Mouse (Mus musculus) heart, adult 8-10 months (tissue): ENCODE results near the gene Kif24. TPM values are rescaled to one million over a fixed set of nuclear protein-coding genes. Genes with fewer than 3 reads are reported as not detected.

Source experiments
- DNase-seq: peaks from one replicate; pipeline ENCODE4 v3.0.0; 2022; ENCODE audit warnings: low spot score
- total RNA-seq, 4 experiments: library from RNA; stranded (reverse); gene quantifications; 2 replicates each; pipeline ENCODE4 v1.2.4; 2022

Kif24 gene
- total RNA-seq, 4 experiments from 2014 or later, result 0.22 to 0.63 (median 0.43) TPM

DNA sequence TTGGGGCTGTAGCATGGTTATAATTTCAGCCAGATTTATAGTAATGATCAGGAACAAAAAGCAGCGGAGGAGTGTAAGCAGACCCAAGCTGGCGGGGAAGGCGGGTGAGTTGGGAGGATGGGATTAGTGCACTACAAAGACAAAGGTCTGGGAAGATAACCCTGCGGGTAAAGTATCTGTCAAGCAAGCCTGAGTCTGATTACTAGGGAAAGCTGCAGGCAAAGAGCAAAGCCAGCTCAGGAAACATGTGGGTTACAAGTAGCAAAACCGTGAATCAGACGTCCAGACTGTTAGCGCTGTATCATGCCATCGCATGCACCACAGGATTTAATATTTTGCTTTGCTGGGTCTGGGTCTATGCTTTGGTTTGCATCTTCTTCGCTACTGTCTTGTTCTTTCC, 58.1 kb downstream of the Kif24 start:
- no peak for DNase-seq

DNA sequence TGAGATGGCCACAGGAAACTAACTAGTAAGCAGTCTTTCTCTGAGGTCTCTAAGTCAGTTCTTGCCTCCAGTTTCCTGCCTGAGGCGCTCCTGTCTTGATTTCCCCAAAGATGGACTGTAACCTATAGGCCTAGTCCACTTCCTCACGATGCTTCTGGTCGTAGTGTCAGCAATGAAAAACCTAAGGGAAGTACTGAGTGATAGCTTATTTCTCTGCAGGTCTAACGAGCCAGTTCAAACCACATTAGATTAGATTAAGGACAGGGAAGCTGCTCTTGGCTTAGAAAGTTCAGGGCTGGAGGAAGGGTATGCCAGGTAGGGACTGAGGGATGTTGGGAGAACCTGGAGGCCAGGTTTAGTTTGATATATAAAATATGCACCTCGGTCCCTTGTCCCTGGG, 63.1 kb downstream of the Kif24 start:
- no peak for DNase-seq

DNA sequence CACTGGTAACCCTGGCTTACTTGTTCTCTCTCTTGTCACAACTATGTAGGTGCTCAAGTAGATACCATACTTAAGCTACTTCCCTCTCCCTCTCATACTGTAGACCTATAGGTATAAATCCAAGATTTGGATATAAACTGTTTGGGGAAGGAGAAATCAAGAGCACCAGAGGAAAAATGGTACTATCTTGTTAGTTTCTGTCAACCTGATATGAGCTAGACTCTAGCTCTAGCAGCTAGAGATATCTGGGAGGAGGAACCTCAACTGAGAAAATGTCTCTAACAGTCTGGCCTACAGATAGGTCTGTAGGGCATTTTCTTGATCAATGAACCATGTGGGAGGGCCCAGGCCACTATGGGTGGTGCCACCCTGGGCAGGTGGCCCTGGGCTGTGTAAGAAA, 63.5 kb downstream of the Kif24 start:
- no peak for DNase-seq

DNA sequence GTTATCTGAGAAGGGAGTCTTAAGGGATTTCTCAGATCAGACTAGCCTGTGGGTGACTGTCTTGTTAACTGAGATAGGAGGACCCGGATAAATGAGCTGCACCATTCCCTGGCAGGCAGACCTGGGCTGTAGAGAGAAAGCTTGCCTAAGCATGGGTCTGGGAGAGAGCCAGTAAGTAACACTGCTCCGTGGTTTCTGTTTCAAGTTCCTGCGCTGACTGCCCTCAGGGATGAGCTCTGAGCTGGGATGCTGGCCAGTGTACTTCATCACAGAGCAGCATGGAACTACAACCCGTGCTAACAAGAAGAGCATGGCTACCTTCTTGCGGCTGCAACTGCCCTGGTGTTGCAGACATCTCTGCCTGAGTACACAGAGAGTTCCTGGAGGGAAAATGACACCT, 64.8 kb downstream of the Kif24 start:
- peak; percentile 10 for DNase-seq

DNA sequence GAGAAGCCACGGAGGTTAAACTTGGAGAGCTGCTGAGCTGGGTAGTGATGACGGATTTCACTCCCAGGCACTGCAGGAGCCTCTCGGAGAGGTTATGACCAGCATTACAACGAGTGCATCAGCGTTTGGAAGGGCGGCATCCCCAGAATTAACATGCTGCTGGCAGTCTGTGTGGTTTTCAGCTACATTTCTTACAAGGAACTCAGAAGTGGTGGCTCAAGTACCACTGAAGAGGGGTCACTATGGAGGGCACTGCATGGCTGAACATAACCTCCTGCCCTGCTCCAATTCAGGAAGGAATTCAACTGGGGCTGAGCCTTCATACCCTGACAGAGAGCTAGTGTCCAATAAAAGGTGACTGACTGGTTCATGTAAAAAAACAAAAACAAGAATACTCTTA, 66.3 kb downstream of the Kif24 start:
- DNase-seq, result no peak

DNA sequence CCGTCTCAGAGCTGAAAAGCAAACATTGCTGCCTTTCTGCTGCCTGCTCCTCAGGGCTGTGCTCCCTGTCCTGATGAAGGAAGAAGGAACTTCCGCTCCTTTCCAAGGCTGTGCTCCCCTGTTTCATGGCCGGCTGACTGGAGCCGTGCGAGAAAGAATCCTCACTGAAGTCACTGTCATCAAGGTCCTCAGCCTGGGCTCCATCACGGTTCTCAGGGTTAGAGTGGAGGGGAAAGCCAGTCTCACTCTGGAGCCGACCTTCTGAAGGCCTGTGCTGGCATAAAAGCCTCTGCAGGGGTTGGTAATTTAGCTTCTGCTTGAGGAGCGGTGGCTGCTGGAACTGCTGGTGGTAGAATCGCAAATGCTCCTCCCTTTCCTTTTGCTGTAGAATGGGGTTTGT, 70.0 kb downstream of the Kif24 start:
- no peak for DNase-seq

DNA sequence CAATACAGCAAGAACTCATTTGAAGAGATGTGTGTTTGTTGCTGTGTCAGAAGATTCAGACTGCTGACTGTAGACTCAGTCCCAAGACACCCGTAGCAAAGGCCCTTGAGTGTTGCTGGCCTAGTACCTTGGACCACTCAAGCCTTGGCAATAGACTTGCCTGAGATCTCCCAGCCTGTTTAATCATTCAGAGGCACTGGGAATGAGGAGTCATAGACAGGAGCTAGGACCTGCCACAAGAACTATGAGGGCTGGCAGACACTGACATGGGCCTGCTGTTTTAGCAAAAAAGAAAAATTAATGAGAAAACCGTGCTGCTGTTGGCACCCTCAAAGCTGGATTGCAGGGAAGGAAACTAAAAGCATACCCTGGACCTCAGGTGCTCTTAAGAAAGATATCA, 73.7 kb downstream of the Kif24 start:
- DNase-seq, result no peak

DNA sequence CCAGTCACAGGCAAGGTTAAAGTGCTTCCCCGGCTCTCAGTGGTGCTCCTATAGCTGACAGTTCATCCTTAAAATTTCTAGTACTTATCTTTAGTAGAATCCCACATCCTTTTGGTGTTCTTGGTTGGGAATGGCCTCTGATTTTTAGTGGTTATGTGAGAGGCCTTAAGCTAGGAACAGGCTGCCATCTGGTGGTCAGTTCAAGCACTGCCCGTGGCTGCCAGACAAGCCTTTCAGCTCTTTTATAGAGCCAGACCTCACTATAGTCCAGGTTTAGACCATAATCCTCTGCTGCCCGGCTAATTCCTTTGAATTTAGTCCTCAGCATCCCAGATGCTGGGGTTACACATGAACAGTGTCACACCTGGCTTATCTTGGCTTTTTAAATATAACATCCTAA, 74.6 kb downstream of the Kif24 start:
- DNase-seq, result peak; percentile 77

DNA sequence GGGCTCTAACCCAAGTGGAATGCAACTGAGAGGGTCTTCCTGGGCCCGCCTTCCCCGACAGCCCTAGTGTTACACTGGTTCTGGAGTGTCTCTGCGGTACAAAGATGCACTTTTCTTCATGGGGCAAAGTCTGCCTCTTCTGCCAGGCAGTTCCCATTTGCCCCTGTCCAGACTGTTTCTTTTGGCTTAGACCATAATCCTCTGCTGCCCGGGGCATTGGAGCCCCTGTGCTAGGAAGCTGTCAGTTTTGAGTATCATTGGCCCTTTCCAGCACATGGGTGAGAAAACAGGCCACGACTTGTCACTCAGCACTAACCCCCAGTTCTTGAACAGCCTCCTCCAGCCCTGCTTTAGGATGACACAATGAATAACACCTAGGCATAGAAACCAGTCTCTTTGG, 75.4 kb downstream of the Kif24 start:
- no peak for DNase-seq

DNA sequence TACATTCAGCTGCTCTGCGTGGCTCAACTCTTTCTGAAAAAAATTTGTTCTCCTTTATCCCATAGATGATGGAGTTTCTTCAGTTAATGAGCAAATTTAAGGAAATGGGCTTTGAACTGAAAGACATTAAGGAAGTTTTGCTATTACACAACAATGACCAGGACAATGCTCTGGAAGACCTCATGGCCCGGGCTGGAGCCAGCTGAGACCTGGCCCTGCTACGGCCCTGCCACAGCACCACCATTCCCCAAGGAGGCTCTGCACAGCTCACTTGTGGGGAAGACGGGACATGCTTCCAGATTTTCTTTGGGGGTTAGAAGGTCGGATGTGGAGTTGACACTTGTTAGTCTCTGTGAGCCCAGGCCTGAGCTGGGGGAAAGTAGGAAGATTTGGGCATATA, 76.1 kb downstream of the Kif24 start:
- DNase-seq, result no peak

DNA sequence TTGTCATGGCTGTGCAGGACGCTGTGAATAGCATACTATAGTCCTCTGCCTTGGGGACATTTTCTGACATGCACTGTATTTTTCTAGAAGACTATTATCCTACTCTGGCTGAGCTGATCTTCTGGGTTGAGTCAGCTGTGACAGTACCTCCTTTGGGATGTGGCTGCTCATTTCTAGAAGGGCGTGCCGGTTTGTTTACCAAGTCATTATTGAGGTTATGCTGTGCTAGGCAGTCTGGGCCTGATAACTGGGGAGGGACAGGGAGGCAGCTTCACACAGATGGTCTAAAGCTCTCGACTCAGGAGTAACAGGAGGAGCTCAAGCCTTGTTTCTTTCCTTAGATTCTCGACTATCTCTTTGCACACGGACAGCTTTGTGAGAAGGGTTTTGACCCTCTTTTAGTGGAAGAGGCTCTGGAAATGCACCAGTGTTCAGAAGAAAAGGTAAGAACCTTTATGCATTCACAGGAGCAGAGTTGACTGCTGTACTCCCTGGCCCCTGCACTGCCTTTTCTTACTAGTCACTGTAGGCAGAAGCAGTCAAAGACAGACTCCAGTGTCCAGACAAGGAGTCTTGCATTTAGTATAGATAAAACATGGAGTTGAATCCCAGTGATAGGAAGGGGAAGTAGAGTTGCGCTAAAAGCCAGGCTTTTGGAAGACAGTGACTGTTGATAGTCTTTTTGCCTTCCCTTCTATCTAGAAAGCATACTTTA, 76.8 kb downstream of the Kif24 start:
- peak; percentile 24 for DNase-seq

DNA sequence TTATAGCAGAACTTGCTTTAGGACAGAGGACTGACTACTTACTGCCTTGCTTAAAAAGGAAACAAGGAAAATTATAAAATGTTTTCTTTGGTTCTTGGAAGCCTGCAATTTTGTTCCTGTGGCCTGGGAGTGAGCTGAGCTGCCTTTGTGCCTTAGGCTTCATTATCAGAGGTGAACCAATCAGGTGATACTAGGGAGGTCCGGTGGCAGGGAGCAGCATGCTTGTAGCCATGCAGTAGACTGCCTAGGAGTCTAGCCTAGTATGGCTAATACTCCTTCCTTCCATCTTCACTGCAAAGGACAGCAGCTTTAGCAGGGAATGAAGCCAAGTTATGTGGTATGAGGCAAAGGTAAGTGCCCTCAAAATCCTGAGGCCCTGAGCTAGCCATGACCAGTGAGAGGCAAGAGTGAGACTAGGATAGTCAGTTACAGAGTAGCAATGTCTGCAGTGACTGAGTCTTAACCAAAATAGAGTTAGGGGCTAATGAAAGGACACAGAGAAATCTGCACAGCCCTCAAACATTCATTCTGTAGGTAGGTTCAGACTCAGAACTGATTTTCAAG, 78.2 kb downstream of the Kif24 start:
- no peak for DNase-seq

DNA sequence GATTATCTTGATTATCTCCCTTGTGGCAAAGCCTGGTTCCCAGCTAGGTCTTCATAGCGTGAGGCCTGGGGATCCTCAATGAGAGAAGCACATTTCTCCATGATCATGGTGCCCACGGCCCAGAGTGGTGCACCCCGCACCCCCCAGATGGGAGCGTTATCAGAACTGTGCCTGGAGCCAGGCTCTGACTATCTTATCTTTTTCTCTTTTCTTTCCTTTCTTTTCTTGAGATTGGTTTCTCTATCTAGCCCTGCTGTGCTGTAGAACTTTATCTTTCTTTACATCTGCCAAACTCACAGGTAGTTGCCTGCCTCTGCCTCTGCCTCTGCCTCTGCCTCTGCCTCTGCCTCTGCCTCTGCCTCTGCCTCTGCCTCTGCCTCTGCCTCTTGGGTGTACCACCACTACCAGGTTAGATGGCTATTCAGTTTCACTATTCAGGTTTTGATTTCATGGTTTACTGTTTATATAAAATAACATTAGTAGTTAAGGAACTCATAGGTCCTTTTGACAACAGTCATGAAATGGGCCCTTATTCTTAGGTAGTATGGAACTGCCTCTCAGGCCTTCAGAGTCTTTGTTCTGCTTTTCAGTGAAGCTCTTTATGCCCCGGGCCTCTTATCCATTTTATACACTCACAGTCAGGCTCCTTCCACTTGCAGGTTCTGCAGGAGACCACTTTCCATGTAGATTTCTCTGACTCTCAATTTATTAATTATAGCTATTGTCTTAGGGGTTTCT, 83.3 kb downstream of the Kif24 start:
- DNase-seq, result no peak

DNA sequence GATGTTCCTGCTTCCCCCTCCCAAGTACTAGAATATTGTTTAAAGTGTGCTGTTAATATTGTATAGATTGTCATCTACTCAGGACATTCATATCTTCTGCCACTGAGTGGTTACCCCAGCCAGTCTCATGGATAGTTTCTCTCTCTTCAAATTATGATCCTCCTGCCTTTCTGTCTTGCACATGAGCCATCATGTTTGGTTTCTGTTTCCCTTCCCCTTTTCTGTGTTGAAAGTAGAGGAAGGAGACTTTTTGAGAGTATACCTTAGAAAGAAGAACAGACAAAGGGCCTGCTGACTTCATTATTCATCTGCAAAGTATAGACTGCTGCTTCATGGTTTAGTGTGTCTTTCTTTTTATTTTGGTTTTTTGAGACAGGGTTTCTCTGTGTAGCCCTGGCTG, 87.1 kb downstream of the Kif24 start:
- DNase-seq, result peak; percentile 20

DNA sequence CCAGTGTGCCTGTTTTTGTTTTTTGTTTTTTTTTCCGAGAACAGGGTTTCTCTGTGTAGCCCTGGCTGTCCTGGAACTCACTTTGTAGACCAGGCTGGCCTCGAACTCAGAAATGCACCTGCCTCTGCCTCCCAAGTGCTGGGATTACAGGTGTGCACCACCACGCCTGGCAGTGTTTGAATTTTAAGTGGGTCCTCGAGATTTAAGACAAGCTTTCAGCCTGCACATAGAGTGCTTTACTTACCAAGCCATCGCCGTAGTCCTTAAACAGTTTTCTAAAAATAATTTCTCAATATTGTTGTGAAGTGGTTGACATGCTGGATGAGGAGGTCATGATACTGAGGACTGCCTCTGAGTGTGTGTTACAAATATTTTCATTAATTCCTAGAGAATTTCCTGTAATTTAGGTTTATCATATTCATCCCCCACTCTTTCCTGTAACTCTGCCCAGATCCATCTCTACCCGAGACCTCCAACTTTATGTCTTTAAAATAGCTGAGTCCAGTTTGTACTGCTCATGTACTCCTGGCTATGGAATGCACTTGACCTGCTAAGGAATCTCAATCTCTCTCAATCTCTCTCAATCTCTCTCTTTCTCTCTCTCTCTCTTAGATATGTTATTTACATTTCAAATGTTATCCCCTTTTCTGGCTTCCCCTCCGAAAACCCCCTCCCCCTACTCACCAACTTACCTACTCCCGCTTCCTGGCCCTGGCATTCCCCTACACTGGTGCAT, 94.8 kb downstream of the Kif24 start:
- DNase-seq, result no peak

DNA sequence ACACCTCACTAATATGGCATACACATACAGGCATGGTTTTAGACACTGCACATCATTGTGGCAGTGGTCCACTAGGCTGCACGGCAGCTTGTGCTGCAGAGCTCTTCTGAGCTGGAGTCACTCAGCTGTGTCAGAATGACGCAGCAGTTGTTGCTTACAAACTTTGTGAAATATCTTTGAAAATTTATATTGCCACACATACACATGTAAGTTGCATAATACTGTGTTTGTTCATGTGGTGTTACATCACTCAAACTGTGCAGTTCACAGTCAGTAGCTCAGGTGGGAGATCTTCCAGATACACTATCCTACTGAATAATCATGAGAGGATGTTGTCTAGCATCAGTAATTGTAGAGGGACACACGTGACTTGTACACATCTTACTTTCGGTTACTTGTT, 96.5 kb downstream of the Kif24 start:
- no peak for DNase-seq

DNA sequence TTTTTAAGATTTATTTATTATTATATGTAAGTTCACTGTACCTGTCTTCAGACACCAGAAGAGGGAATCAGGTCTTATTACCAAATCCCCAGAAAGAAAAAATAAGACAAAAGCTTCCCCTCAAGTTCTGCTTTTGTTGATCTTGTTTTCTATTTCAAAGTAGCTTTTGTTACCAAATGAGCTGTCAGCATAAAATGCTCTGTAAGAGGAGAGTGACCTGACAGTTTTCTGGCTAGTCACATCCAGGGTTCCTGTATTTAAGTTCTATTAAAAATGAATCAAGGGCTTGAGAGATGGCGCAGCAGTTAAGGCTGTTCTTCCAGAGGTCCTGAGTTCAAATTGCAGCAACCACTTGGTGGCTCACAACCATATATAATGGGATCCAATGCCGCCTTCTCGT, 103.6 kb downstream of the Kif24 start:
- no peak for DNase-seq

DNA sequence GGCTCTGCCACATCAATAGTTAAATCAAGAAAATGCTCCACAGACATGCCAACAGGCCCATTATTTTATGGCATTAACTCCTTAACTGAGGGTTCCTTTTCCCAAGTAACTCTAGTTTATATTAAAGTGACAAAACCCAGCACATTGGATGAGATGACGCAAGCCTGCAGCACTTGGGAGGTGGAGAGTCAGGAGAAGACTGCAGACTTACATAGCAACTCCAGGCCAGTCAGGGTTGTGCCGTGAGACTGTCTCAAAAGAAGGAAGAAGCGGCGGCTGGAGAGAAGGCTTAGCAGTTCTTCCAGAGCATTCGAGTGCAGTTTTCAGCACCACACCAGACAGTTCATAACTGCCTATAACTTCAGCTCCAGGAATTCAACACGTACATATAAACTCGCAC, 105.3 kb downstream of the Kif24 start:
- DNase-seq, result no peak

DNA sequence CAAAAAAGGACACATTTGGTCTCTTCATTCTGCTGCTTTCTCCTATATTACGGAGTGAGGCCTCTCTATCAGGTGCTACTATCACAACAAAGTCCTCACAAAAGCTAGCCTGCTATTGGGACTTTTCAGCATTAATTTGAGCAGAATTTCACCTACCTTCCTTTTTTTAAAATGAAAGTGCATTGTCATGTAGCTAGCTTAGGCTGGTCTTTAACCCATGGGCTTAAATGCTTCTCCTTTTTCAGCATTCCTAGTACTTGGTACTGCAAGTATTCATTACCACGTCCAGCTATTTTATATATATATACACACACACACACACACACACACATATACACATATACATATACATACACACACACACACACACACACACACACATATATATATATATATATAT, 106.0 kb downstream of the Kif24 start:
- DNase-seq, result no peak

DNA sequence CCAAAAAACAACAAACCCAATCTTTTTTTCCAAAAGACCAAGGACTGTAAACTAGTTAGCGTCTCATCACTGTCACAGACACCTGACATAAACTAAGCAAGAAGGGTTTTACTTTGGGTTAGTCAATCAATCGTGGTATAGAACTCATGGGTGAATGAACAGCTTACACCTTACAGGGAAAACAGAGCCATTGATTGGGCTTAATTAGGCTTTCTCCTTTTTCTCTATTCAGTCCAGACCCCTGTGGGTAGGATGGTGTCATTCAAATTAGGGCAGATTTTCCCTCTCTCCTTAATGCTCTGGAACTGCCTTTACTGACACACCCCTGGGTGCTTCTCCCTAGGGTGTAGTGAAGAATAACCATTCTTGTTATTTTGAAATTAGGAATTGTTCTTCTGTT, 107.5 kb downstream of the Kif24 start:
- no peak for DNase-seq

DNA sequence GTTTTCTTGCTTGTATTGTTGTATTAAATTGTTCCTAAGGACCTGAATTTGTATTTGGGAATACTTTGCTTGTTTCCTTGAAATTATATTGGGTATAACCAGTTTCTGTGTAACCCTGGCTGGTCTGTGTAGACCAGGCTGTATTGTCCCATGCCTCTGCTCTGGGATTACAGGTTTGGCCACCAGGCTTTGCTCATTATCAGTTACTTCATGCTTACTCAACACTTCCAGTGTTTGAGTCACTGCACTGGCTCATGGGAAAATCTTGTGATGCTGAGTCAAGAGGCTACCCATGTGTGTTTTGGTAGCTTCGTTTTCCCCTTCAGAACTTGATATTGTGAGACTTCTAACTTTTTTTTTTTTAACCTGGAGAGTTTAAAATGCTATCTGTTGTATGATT, 111.4 kb downstream of the Kif24 start:
- no peak for DNase-seq

DNA sequence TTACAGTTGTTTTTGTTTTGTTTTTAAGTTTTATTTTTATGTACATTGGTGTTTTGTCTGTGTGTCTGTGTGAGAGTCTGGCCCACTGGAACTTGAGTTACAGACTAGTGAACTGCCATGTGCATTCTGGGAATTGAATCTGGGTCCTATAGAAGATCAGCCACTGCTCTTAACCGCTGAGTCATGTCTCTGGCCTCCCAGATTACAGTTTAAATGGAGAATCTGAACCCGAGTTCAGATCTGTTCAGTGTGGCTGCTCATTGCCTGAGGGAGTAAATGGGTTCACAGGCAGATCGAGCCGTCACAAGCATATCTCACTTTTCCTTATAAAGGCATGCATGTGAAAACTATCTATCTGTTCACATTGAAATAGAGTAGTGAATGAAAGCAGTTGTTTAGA, 111.9 kb downstream of the Kif24 start:
- DNase-seq, result no peak

DNA sequence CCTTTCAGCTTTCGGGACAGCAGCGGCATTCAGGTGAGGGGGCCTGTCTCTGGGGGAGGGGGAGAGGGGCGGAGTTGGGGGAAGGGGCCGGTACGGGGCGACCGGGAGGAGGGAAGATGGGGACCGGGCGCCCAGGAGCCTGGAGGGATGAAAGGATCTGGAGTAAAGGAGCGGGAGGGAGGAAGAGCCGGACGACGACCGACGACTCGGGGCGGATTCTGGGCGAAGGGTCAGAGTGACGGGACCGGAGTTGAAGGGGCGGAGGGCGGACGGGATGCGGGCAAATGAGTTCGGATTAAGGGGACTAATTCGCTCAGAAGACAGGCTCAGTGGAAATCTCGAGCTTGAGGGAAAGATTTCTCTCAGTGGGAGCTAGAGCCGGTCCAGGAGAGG, 115.5 kb downstream of the Kif24 start:
- no peak for DNase-seq
